Mouse (Mus musculus): ENCODE measurements at regions not wholly inside any gene's neighbourhood (a gene's known extent, or its start where the extent isn't known, plus 50 kb on each side); places are given as distances from the start of the nearest gene placed in this dataset.

DNA sequence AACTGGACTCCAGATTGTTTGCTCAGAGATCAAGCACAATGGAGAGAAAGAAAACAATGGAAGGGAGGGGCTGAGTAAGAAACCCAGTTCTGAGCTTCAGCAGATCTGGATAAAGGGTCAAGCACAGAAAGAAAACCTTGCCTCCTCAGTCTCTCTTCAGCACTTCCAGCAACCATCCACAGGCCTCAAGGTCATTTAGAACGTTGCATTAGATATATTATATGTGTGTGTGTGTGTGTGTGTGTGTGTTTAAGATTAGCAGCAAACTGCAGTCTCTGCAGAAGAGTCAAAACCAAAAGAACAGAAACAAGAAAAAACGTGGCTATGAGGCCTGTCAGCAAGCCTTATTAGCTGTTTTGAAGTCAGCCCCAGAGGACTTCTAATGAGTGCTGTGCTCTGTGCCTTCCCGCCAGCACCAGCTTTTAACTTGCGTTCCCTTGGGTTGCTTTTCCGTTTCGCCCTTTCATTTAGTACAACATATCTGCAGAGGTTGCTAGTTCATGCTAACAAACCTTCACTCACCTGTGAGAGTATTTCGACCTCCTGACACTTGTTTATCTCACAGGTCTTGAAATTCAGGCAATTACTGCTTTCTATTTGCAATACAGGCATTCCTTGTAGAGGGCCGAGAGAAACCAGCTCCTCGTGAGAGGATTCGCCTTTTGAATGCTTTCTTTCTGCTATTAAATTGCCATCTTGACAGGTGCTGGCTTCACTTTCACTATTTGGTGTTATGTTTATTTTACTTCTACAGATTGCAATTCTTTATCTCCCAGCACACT, 230.9 kb upstream of the Gpr149 start:
- TF ChIP-seq CTCF (IDR thresholded peaks at IDR 0.05; ENCODE audit: low read depth) (no peak), EP300 (optimal IDR thresholded peaks at IDR 0.05) (no peak)

Measured in stomach, postnatal 0 days (tissue).